9 mouse cellular contexts compared by ENCODE assay signal in genomic region chr6:113623386-113623785, GRCm38 (mm10). TPM values are rescaled to one million over a fixed set of nuclear protein-coding genes. Genes with fewer than 3 reads are reported as not detected.
A peak's percentile ranks its signal among the peaks of the same experiment; 100 is the strongest.
DNase-seq lines count a peak whose midpoint lies in the region; ATAC-seq and TF ChIP-seq lines count a peak whose summit lies in the region.
"Had no signal": no experiment of that assay in that cellular context is flagged by ENCODE, and none has a peak within 500 bp of the region (broad histone marks: within the 10 kb centered on the region; RNA-seq: fewer than 3 reads in every experiment).

No protein-coding gene starts in this region.

- H3K9me3 ChIP-seq in kidney, postnatal 0 days (replicated peaks; ENCODE audit: low read length), result no peaks in the 10 kb centered on the region
- H3K9me3 ChIP-seq in embryonic facial prominence, embryonic 10.5 days, result no peaks in the 10 kb centered on the region

- no peak for DNase-seq in kidney, postnatal 0 days (ENCODE audit: low spot score)
- no peak for DNase-seq in kidney, postnatal 36 days
- DNase-seq in embryonic facial prominence, embryonic 10.5 days (ENCODE audit: low spot score), result no peak
- no peak for DNase-seq in adrenal gland, postnatal 14 days
- DNase-seq in gastrocnemius, adult 18-20 months (ENCODE audit: low spot score), result no peak
- DNase-seq in gastrocnemius, postnatal 25 days, result no peak

- 59% methylated on average over 5 of the region's 5 CpGs for WGBS in kidney, postnatal 0 days
- WGBS in embryonic facial prominence, embryonic 10.5 days, result 72% methylated on average over 5 of the region's 5 CpGs

- peak overlapping the region; percentile 76 for H3K4me3 ChIP-seq in kidney, postnatal 0 days (replicated peaks; ENCODE audit: low read depth, low read length)
- H3K4me3 ChIP-seq in embryonic facial prominence, embryonic 10.5 days, result peak overlapping the region; percentile 79
- peak overlapping the region; percentile 76 for H3K4me3 ChIP-seq in myocyte

- H3K4me2 ChIP-seq in kidney, postnatal 0 days (ENCODE audit: low read length), result peak overlapping the region; percentile 88
- peak overlapping the region; percentile 76 for H3K4me2 ChIP-seq in myocyte (ENCODE audit: low read depth)

- H3K4me1 ChIP-seq in kidney, postnatal 0 days (replicated peaks; ENCODE audit: insufficient read depth, low read length), result 0 out of 2 replicates have a peak, but pooled peaks cover 7% of the 10 kb centered on the region
- peaks cover 19% of the 10 kb centered on the region for H3K4me1 ChIP-seq in embryonic facial prominence, embryonic 10.5 days

- no peaks in the 10 kb centered on the region for H3K27me3 ChIP-seq in kidney, postnatal 0 days (ENCODE audit: insufficient read depth, low read length)
- H3K27me3 ChIP-seq in embryonic facial prominence, embryonic 10.5 days (replicated peaks; ENCODE audit: low read depth, poor library complexity, severe bottlenecking), result no peaks in the 10 kb centered on the region
- H3K27me3 ChIP-seq in myocyte (ENCODE audit: control insufficient read depth, insufficient read depth, insufficient read length), result no peaks in the 10 kb centered on the region

- peak overlapping the region; percentile 74; the same call in 1 of the 2 replicates for H3K9ac ChIP-seq in kidney, postnatal 0 days (ENCODE audit: low read depth, low read length)

- H3K79me2 ChIP-seq in myocyte (ENCODE audit: control insufficient read depth, insufficient read depth), result peaks cover 27% of the 10 kb centered on the region

- TF ChIP-seq POLR2A in myocyte (IDR thresholded peaks at IDR 0.05; ENCODE audit: insufficient read length, low read depth), result no peak

- TF ChIP-seq CTCF in kidney, postnatal 0 days (IDR thresholded peaks at IDR 0.05; ENCODE audit: low read depth), result no peak

- peak overlapping the region; percentile 85; the same call in 1 of the 2 replicates for H3K27ac ChIP-seq in kidney, postnatal 0 days
- peak overlapping the region; percentile 95; the same call in 1 of the 2 replicates for H3K27ac ChIP-seq in embryonic facial prominence, embryonic 10.5 days (replicated peaks)

- peak overlapping the region; percentile 43 for H3ac ChIP-seq in myocyte (ENCODE audit: control insufficient read depth, insufficient read length)

- no peaks in the 10 kb centered on the region for H3K36me3 ChIP-seq in kidney, postnatal 0 days (ENCODE audit: insufficient read depth, low read length)
- peaks cover 33% of the 10 kb centered on the region for H3K36me3 ChIP-seq in embryonic facial prominence, embryonic 10.5 days (replicated peaks)
- H3K36me3 ChIP-seq in myocyte (ENCODE audit: control insufficient read depth, insufficient read depth), result peaks cover 7% of the 10 kb centered on the region

- 0 out of 2 replicates have a peak, but pooled peaks have one; percentile 1 for ATAC-seq in kidney, postnatal 0 days (replicated peaks; ENCODE audit: low FRiP score, low read depth)
- ATAC-seq in inflammation-experienced regulatory T-cells, adult 6 months, result peak; percentile 16

TF ChIP-seq in myocyte, 11 proteins besides CTCF, POLR2A, EP300 and RAD21:
- TF ChIP-seq MAX (IDR thresholded peaks at IDR 0.05; ENCODE audit: low read depth) (no peak), TCF3 (IDR thresholded peaks at IDR 0.05; ENCODE audit: insufficient read length, low read depth) (no peak), CEBPB (IDR thresholded peaks at IDR 0.05; ENCODE audit: insufficient read depth, poor library complexity, severe bottlenecking) (no peak), POLR2AphosphoS2 (IDR thresholded peaks at IDR 0.05; ENCODE audit: insufficient read length, low read depth) (no peak), TCF12 (IDR thresholded peaks at IDR 0.05; ENCODE audit: insufficient read depth, poor library complexity, severe bottlenecking) (no peak), E2F4 (IDR thresholded peaks at IDR 0.05; ENCODE audit: insufficient read depth) (no peak), REST (IDR thresholded peaks at IDR 0.05; ENCODE audit: insufficient read depth, insufficient read length) (no peak)

RNA-seq across cellular contexts. Expression of gene Vhl, which starts 0.4 kb away (rescaled TPM):
- 33.5 and 36.9 TPM in 2 replicates for polyA plus RNA-seq in kidney, postnatal 0 days (2015; fragmentation: Nextera tagmentation; extraction: Ambion mirVana)
- 41.9 and 44.8 TPM in 2 replicates for polyA plus RNA-seq in embryonic facial prominence, embryonic 10.5 days (2016; fragmentation: Nextera tagmentation; extraction: Ambion mirVana)
- polyA plus RNA-seq in inflammation-experienced regulatory T-cells, adult 6 months (2017; shearing (Covaris generic)), result 10 to 100 TPM in 2 of 3 experiments, 1 to 10 TPM in 1; 9.9 to 12.3 (median 12.0) TPM
- 20.6 TPM for polyA plus RNA-seq in myocyte (2012; fragmentation: generic; extraction: Trizol)
- total RNA-seq in adrenal gland, postnatal 14 days (2021), result 26.0 and 27.6 TPM in 2 replicates
- total RNA-seq in gastrocnemius, adult 18-20 months (2021), result 1 to 10 TPM; 4.2 to 5.0 TPM
- total RNA-seq in gastrocnemius, postnatal 25 days (2021), result 1 to 10 TPM; 4.4 to 6.2 TPM

RNA-seq across cellular contexts. Expression of gene Irak2, which starts 14.9 kb away (rescaled TPM):
- 5.3 and 6.7 TPM in 2 replicates for polyA plus RNA-seq in kidney, postnatal 0 days (2015; fragmentation: Nextera tagmentation; extraction: Ambion mirVana)
- polyA plus RNA-seq in embryonic facial prominence, embryonic 10.5 days (2016; fragmentation: Nextera tagmentation; extraction: Ambion mirVana), result 3.8 and 4.5 TPM in 2 replicates
- polyA plus RNA-seq in inflammation-experienced regulatory T-cells, adult 6 months (2017; shearing (Covaris generic)), result 10 to 100 TPM; 18.1 to 35.7 (median 21.5) TPM
- polyA plus RNA-seq in myocyte (2012; fragmentation: generic; extraction: Trizol), result 17.0 TPM
- 17.4 and 22.9 TPM in 2 replicates for total RNA-seq in adrenal gland, postnatal 14 days (2021)
- total RNA-seq in gastrocnemius, adult 18-20 months (2021), result 1 to 10 TPM; 4.6 to 9.0 TPM
- total RNA-seq in gastrocnemius, postnatal 25 days (2021), result 1 to 10 TPM; 3.0 to 4.7 TPM

RNA-seq across cellular contexts. Expression of gene Brk1, which starts 18.8 kb away (rescaled TPM):
- 236 and 242 TPM in 2 replicates for polyA plus RNA-seq in kidney, postnatal 0 days (2015; fragmentation: Nextera tagmentation; extraction: Ambion mirVana)
- polyA plus RNA-seq in embryonic facial prominence, embryonic 10.5 days (2016; fragmentation: Nextera tagmentation; extraction: Ambion mirVana), result 200 and 208 TPM in 2 replicates
- 100 to 1,000 TPM; 274 to 315 (median 285) TPM for polyA plus RNA-seq in inflammation-experienced regulatory T-cells, adult 6 months (2017; shearing (Covaris generic))
- 199 TPM for polyA plus RNA-seq in myocyte (2012; fragmentation: generic; extraction: Trizol)
- total RNA-seq in adrenal gland, postnatal 14 days (2021), result 147 and 162 TPM in 2 replicates
- 10 to 100 TPM; 40.7 to 41.1 TPM for total RNA-seq in gastrocnemius, adult 18-20 months (2021)
- 10 to 100 TPM; 37.1 to 40.7 TPM for total RNA-seq in gastrocnemius, postnatal 25 days (2021)

RNA-seq across cellular contexts. Expression of gene Fancd2os, which starts 22.9 kb away (rescaled TPM):
- 1.6 TPM in 2 replicates for polyA plus RNA-seq in kidney, postnatal 0 days (2015; fragmentation: Nextera tagmentation; extraction: Ambion mirVana)
- 0.22 TPM in 1 of 2 replicates, not detected in the other for polyA plus RNA-seq in embryonic facial prominence, embryonic 10.5 days (2016; fragmentation: Nextera tagmentation; extraction: Ambion mirVana)
- polyA plus RNA-seq in inflammation-experienced regulatory T-cells, adult 6 months (2017; shearing (Covaris generic)), result not detected
- polyA plus RNA-seq in myocyte (2012; fragmentation: generic; extraction: Trizol), result 0.04 TPM
- total RNA-seq in adrenal gland, postnatal 14 days (2021), result not detected in 2 replicates
- total RNA-seq in gastrocnemius, adult 18-20 months (2021), result not detected
- not detected for total RNA-seq in gastrocnemius, postnatal 25 days (2021)
- total RNA-seq: neutrophil, adult 5-6 weeks had no signal
